Comparison of ENCODE assay signal across 8 mouse cellular contexts in genomic region chr3:95657711-95658110, GRCm38 (mm10). TPM values are rescaled to one million over a fixed set of nuclear protein-coding genes. Genes with fewer than 3 reads are reported as not detected.
DNase-seq lines count a peak whose midpoint lies in the region; ATAC-seq and TF ChIP-seq lines count a peak whose summit lies in the region.

No protein-coding gene starts in this region.

- H3K4me2 ChIP-seq in heart, embryonic 14.5 days (ENCODE audit: low read length): peak overlapping the region; percentile 78
- peak overlapping the region; percentile 61 for H3K4me2 ChIP-seq in hindbrain, embryonic 15.5 days
- peak overlapping the region; percentile 96 for H3K4me2 ChIP-seq in midbrain, embryonic 13.5 days (replicated peaks)

- no peaks in the 10 kb centered on the region for H3K27me3 ChIP-seq in heart, embryonic 14.5 days (ENCODE audit: control insufficient read depth, insufficient read depth, low read length)
- no peaks in the 10 kb centered on the region for H3K27me3 ChIP-seq in hindbrain, embryonic 15.5 days
- no peaks in the 10 kb centered on the region for H3K27me3 ChIP-seq in midbrain, embryonic 13.5 days
- no peaks in the 10 kb centered on the region for H3K27me3 ChIP-seq in cerebellum, adult 2 months (ENCODE audit: control insufficient read depth, insufficient read depth, low read length)

- H3K27ac ChIP-seq in heart, embryonic 14.5 days (replicated peaks in 1 of 2; ENCODE audit: control insufficient read depth in 1 of 2, insufficient read depth in 1 of 2, low read depth in 2 of 2, low read length in 2 of 2): peak overlapping the region in 1 of 2 experiments; percentile 99; a peak in 1 of 4 replicates
- H3K27ac ChIP-seq in brown adipose tissue, adult 24 weeks (replicated peaks; ENCODE audit: low read depth, low read length): peak overlapping the region; percentile 90
- H3K27ac ChIP-seq in hindbrain, embryonic 15.5 days (replicated peaks): peak overlapping the region; percentile 98
- H3K27ac ChIP-seq in midbrain, embryonic 13.5 days: peak overlapping the region; percentile 99; the same call in 1 of the 2 replicates
- no peak overlapping the region for H3K27ac ChIP-seq in cerebellum, adult 2 months (ENCODE audit: insufficient read depth, low read length)

- no peak for TF ChIP-seq CTCF in cerebellum, adult 2 months (IDR thresholded peaks at IDR 0.05; ENCODE audit: borderline replicate concordance, insufficient read depth, low read depth, low read length)

- H3K36me3 ChIP-seq in heart, embryonic 14.5 days (ENCODE audit: control insufficient read depth, insufficient read depth, low read length): peaks cover 28% of the 10 kb centered on the region
- peaks cover 10% of the 10 kb centered on the region for H3K36me3 ChIP-seq in hindbrain, embryonic 15.5 days
- H3K36me3 ChIP-seq in midbrain, embryonic 13.5 days: peaks cover 8% of the 10 kb centered on the region; the same call in 1 of the 2 replicates

- TF ChIP-seq POLR2A in cerebellum, adult 2 months (IDR thresholded peaks at IDR 0.05; ENCODE audit: borderline replicate concordance, insufficient read depth, low read length): no peak

- ATAC-seq in heart, embryonic 14.5 days (ENCODE audit: insufficient number of reproducible peaks, insufficient read depth, low FRiP score, low read depth): no peak
- no peak for ATAC-seq in hindbrain, embryonic 15.5 days (ENCODE audit: low FRiP score, low read depth)
- ATAC-seq in midbrain, embryonic 13.5 days: no peak
- ATAC-seq in erythroid progenitor cell, adult 5-6 weeks (replicated peaks; ENCODE audit: low FRiP score, poor library complexity, severe bottlenecking): no peak

- H3K9me3 ChIP-seq in heart, embryonic 14.5 days (ENCODE audit: control insufficient read depth, low read length): no peaks in the 10 kb centered on the region
- H3K9me3 ChIP-seq in hindbrain, embryonic 15.5 days: no peaks in the 10 kb centered on the region
- H3K9me3 ChIP-seq in midbrain, embryonic 13.5 days: no peaks in the 10 kb centered on the region

- peak overlapping the region in 1 of 2 experiments; percentile 94; a peak in 3 of 4 replicates for H3K4me3 ChIP-seq in heart, embryonic 14.5 days (ENCODE audit: control insufficient read depth in 1 of 2, insufficient read depth in 1 of 2, low read depth in 1 of 2, low read length in 2 of 2)
- peak overlapping the region; percentile 87; the same call in 1 of the 2 replicates for H3K4me3 ChIP-seq in brown adipose tissue, adult 24 weeks (ENCODE audit: insufficient read depth, low read depth, low read length)
- H3K4me3 ChIP-seq in hindbrain, embryonic 15.5 days: peak overlapping the region; percentile 91
- H3K4me3 ChIP-seq in midbrain, embryonic 13.5 days (replicated peaks): peak overlapping the region; percentile 98
- no peak overlapping the region for H3K4me3 ChIP-seq in cerebellum, adult 2 months (replicated peaks; ENCODE audit: insufficient read depth, low read depth, low read length)

- H3K9ac ChIP-seq in heart, embryonic 14.5 days (ENCODE audit: low read length): peak overlapping the region; percentile 100
- H3K9ac ChIP-seq in hindbrain, embryonic 15.5 days: peak overlapping the region; percentile 95; the same call in 1 of the 2 replicates
- H3K9ac ChIP-seq in midbrain, embryonic 13.5 days (replicated peaks): peak overlapping the region; percentile 100; the same call in 1 of the 2 replicates

- no peak for DNase-seq in heart, postnatal 10 days
- DNase-seq in urinary bladder, postnatal 25 days (ENCODE audit: low spot score): no peak
- no peak for DNase-seq in cerebellum, adult 2 months

- intact Hi-C loops in heart, postnatal 10 days (cut with DNase I): no loop called here

- 86% methylated on average over 3 of the region's 3 CpGs for WGBS in heart, embryonic 14.5 days
- WGBS in hindbrain, embryonic 15.5 days: 86% methylated on average over 3 of the region's 3 CpGs
- 91% methylated on average over 3 of the region's 3 CpGs for WGBS in midbrain, embryonic 13.5 days
- 85% methylated on average over 3 of the region's 3 CpGs for WGBS in cerebellum, adult 2 months

- peaks cover 7 to 25% of the 10 kb centered on the region in 2 experiments for H3K4me1 ChIP-seq in heart, embryonic 14.5 days (ENCODE audit: control insufficient read depth in 2 of 2, insufficient read depth in 2 of 2, low read length in 2 of 2)
- H3K4me1 ChIP-seq in brown adipose tissue, adult 24 weeks (ENCODE audit: control insufficient read depth, insufficient read depth, insufficient read length, low read length): peaks cover 19% of the 10 kb centered on the region
- H3K4me1 ChIP-seq in hindbrain, embryonic 15.5 days (replicated peaks): peaks cover 38% of the 10 kb centered on the region
- peaks cover 42% of the 10 kb centered on the region for H3K4me1 ChIP-seq in midbrain, embryonic 13.5 days (replicated peaks)
- H3K4me1 ChIP-seq in cerebellum, adult 2 months (ENCODE audit: control insufficient read depth, insufficient read depth, low read length): peaks cover 7% of the 10 kb centered on the region

RNA-seq across cellular contexts. Expression of gene Mcl1, which starts 0.9 kb away (rescaled TPM):
- 54.3 and 57.2 TPM in 2 replicates for polyA plus RNA-seq in heart, embryonic 14.5 days (2014; fragmentation: Nextera tagmentation; extraction: Ambion mirVana)
- 100 to 1,000 TPM; 147 to 161 TPM for total RNA-seq in heart, postnatal 10 days (2021)
- polyA plus RNA-seq in brown adipose tissue, adult 24 weeks (2012; ENCODE audit: insufficient read depth, insufficient read length, missing spikeins): 56.1 and 61.6 TPM in 2 replicates
- polyA plus RNA-seq in hindbrain, embryonic 15.5 days (2015; fragmentation: Nextera tagmentation; extraction: Ambion mirVana): 46.3 and 47.4 TPM in 2 replicates
- polyA plus RNA-seq in midbrain, embryonic 13.5 days (2015; fragmentation: Nextera tagmentation; extraction: Ambion mirVana): 46.9 and 56.3 TPM in 2 replicates
- total RNA-seq in erythroid progenitor cell, adult 5-6 weeks (2015; ENCODE audit: low replicate concordance): 161 and 212 TPM in 2 replicates
- total RNA-seq in erythroid progenitor cell, adult 5-6 weeks (2017; ENCODE audit: low replicate concordance): 104 and 138 TPM in 2 replicates
- 43.6 and 45.4 TPM in 2 replicates for polyA plus RNA-seq in cerebellum, adult 2 months (2012; rRNA removed)

RNA-seq across cellular contexts. Expression of gene Adamtsl4, which starts 30.0 kb away (rescaled TPM):
- 6.3 and 7.0 TPM in 2 replicates for polyA plus RNA-seq in heart, embryonic 14.5 days (2014; fragmentation: Nextera tagmentation; extraction: Ambion mirVana)
- 10 to 100 TPM; 32.2 to 37.4 TPM for total RNA-seq in heart, postnatal 10 days (2021)
- 2.5 and 6.6 TPM in 2 replicates for polyA plus RNA-seq in brown adipose tissue, adult 24 weeks (2012; ENCODE audit: insufficient read depth, insufficient read length, missing spikeins)
- 1.2 TPM in 2 replicates for polyA plus RNA-seq in hindbrain, embryonic 15.5 days (2015; fragmentation: Nextera tagmentation; extraction: Ambion mirVana)
- 0.68 and 1.9 TPM in 2 replicates for polyA plus RNA-seq in midbrain, embryonic 13.5 days (2015; fragmentation: Nextera tagmentation; extraction: Ambion mirVana)
- total RNA-seq in erythroid progenitor cell, adult 5-6 weeks (2015; ENCODE audit: low replicate concordance): 0.84 TPM in 1 of 2 replicates, not detected in the other
- total RNA-seq in erythroid progenitor cell, adult 5-6 weeks (2017; ENCODE audit: low replicate concordance): 0.39 and 1.2 TPM in 2 replicates
- polyA plus RNA-seq in cerebellum, adult 2 months (2012; rRNA removed): 13.5 and 15.9 TPM in 2 replicates

RNA-seq across cellular contexts. Expression of gene Ensa, which starts 32.9 kb away (rescaled TPM):
- polyA plus RNA-seq in heart, embryonic 14.5 days (2014; fragmentation: Nextera tagmentation; extraction: Ambion mirVana): 47.4 and 51.1 TPM in 2 replicates
- 10 to 100 TPM; 61.4 to 63.6 TPM for total RNA-seq in heart, postnatal 10 days (2021)
- 38.4 and 51.4 TPM in 2 replicates for polyA plus RNA-seq in brown adipose tissue, adult 24 weeks (2012; ENCODE audit: insufficient read depth, insufficient read length, missing spikeins)
- 109 and 110 TPM in 2 replicates for polyA plus RNA-seq in hindbrain, embryonic 15.5 days (2015; fragmentation: Nextera tagmentation; extraction: Ambion mirVana)
- 116 TPM in 2 replicates for polyA plus RNA-seq in midbrain, embryonic 13.5 days (2015; fragmentation: Nextera tagmentation; extraction: Ambion mirVana)
- 65.4 and 75.3 TPM in 2 replicates for total RNA-seq in erythroid progenitor cell, adult 5-6 weeks (2015; ENCODE audit: low replicate concordance)
- 117 and 119 TPM in 2 replicates for total RNA-seq in erythroid progenitor cell, adult 5-6 weeks (2017; ENCODE audit: low replicate concordance)
- 84.5 and 88.8 TPM in 2 replicates for polyA plus RNA-seq in cerebellum, adult 2 months (2012; rRNA removed)
